Mouse (Mus musculus): ENCODE measurements around the gene Pou6f1.
"Not testable (repeated sequence)": the region's sequence is repeated elsewhere in the genome, so short reads cannot be mapped to it uniquely, and the experiment has no call there.

DNA sequence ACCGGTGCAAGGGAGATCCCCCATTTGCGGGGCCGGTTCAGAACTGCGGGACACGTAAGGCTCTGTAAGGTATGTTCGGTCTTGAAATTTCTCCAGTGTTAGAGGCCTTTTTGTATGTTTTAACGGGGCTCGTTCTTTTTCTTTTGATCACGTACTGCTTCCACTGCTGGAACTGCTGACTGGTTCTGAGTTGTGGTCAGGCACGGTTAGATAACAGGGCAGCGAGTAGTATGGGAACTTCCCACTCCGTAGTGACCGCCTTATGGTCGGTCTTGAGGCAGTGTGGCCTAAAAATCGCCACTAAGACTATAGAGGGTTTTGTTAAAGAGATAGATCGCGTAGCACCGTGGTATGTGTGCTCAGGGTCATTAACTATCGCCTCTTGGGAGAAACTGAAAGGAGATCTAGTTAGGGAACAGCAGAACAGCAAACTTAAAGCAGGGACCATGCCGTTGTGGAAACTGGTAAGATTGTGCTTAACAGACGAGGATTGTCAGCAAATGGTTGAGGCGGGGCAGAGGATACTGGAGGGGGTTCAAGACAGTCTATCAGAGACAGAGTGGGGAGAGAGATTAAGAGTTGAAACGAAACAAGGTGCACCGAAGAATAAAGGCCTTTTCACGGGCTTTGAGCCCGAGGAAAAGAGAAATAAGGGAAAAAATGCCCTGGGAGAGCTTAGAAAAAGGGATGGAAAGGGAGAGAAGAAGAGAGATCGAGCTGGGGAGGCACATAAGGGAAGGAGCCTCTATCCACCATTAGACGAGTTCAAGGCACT is 56.7 kb downstream of the Pou6f1 start:
- not testable (repeated sequence) for TF ChIP-seq POLR2A (IDR thresholded peaks at IDR 0.05; ENCODE audit: control insufficient read depth, low read depth, low read length); CTCF (IDR thresholded peaks at IDR 0.05; ENCODE audit: control insufficient read depth, insufficient read depth, insufficient replicate concordance, low read depth, low read length)
